Mouse (Mus musculus) C2C12 (cell line): ENCODE data around the gene Tomm40l. TPM values are rescaled to one million over a fixed set of nuclear protein-coding genes. Genes with fewer than 3 reads are reported as not detected.

Source experiments
- H3K27me3 ChIP-seq: one replicate; pipeline ENCODE4 v1.6.1; 2011; ENCODE audit not compliant: control insufficient read depth, insufficient read depth, insufficient read length
- H3K36me3 ChIP-seq: one replicate; pipeline ENCODE4 v1.6.1; 2011; ENCODE audit not compliant: control insufficient read depth, insufficient read depth
- H3K4me3 ChIP-seq: one replicate; pipeline ENCODE4 v1.5.1; 2011; ENCODE audit warnings: mild to moderate bottlenecking, control low read depth; ENCODE audit not compliant: poor library complexity, insufficient read depth, severe bottlenecking
- H3K79me2 ChIP-seq: one replicate; pipeline ENCODE4 v1.6.1; 2011; ENCODE audit not compliant: control insufficient read depth, insufficient read depth
- H3K79me3 ChIP-seq: one replicate; pipeline ENCODE4 v1.6.1; 2011; ENCODE audit warnings: low read depth, control low read depth
- H3ac ChIP-seq: one replicate; pipeline ENCODE3; 2011; ENCODE audit warnings: low read depth; ENCODE audit not compliant: control insufficient read depth, insufficient read length
- CEBPB ChIP-seq: IDR thresholded peaks from one replicate; pipeline ENCODE4 v1.6.1; 2011; ENCODE audit warnings: low read depth, mild to moderate bottlenecking, control low read depth, moderate library complexity
- CTCF ChIP-seq: IDR thresholded peaks from one replicate; pipeline ENCODE4 v1.5.1; 2011; ENCODE audit not compliant: control insufficient read depth, insufficient read depth, insufficient read length
- FOSL1 ChIP-seq: IDR thresholded peaks from one replicate; pipeline ENCODE4 v1.8.0; 2011; ENCODE audit warnings: mild to moderate bottlenecking, low read length; ENCODE audit not compliant: poor library complexity, insufficient read depth, severe bottlenecking
- MAX ChIP-seq: IDR thresholded peaks from one replicate; pipeline ENCODE4 v1.6.1; 2011; ENCODE audit warnings: mild to moderate bottlenecking, control low read depth
- MYOD1 ChIP-seq: IDR thresholded peaks from one replicate; pipeline ENCODE4 v1.6.1; 2011; ENCODE audit warnings: low read depth; ENCODE audit not compliant: control insufficient read depth, insufficient read length
- MYOG ChIP-seq: IDR thresholded peaks from one replicate; pipeline ENCODE4 v1.6.1; 2011; ENCODE audit not compliant: control insufficient read depth, insufficient read length; ENCODE audit errors: extremely low read depth
- USF1 ChIP-seq: IDR thresholded peaks from one replicate; pipeline ENCODE4 v1.6.1; 2011; ENCODE audit warnings: low read depth, mild to moderate bottlenecking, control low read depth, moderate library complexity
- polyA plus RNA-seq: library from polyadenylated mRNA; unstranded; fragments of >200 nt; fragmentation: generic; extraction: Trizol; gene quantifications from one replicate; pipeline ENCODE4 v1.2.1, GENCODE M21; 2012; ENCODE audit warnings: missing spikeins

Gene Tomm40l
- polyA plus RNA-seq, 1 experiment, result 58.7 TPM

DNA sequence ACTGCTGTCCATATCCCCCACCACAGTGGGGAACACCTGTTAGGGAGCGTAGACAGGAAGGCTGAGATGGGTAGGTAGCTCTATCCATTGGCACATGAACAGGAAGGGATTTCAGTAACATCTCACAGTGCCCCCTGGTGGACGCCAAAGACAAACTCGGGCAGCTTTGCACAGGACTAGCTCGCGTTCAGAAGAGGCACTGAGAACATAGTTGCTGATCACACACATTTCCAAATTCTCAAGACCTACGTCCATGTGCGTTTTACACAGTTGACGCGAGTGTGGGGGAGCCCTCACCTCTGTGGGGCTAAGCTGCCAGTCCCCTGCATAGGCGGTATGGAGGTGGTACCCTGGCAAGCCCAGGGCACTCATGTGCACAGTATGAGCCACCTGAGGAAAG is 1.4 kb downstream of the Tomm40l start:
- no peak overlapping the region for H3K4me3 ChIP-seq
- H3K79me3 ChIP-seq, result no peaks in the 10 kb centered on the region
- no peaks in the 10 kb centered on the region for H3K79me2 ChIP-seq
- H3ac ChIP-seq, result no peak overlapping the region
- peaks cover 18% of the 10 kb centered on the region for H3K36me3 ChIP-seq
- H3K27me3 ChIP-seq, result no peaks in the 10 kb centered on the region
- peak; percentile 66 for TF ChIP-seq CTCF
- TF ChIP-seq MYOD1, result no peak

DNA sequence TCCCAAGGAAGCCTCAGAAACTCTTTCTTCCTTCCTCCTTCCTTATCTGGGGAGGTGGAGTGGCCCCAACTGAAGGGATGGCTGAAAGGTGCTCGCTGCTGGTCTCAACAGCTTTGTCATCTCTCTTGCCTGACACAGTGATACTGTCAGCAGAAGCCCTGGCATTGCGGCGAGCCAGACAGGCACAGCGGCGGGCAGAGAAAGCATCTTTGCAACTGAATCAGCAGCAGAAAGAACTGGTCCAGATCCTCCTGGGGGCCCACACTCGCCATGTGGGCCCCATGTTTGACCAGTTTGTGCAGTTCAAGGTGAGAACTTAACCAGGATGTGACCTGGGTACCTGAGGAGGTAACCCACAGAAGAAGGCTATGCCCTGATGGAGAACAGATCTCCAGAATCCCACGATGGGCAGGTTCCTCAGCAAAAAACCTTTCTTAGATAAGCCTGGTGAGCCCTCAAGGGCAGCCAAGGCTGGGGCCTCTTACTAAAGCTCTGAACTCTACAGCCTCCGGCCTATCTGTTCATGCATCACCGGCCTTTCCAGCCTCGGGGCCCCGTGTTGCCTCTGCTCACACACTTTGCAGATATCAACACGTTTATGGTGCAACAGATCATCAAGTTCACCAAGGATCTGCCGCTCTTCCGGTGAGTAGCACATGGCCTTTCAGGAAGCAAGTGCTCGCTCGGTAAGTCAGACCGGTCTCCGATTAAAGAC is 5.9 kb downstream of the Tomm40l start:
- Histone ChIP-seq H3K36me3 (peaks cover 18% of the 10 kb centered on the region), H3K4me3 (no peak overlapping the region), H3K27me3 (no peaks in the 10 kb centered on the region), H3K79me3 (no peaks in the 10 kb centered on the region), H3ac (no peak overlapping the region), H3K79me2 (no peaks in the 10 kb centered on the region)
- no peak for TF ChIP-seq MAX
- no peak for TF ChIP-seq CEBPB
- no peak for TF ChIP-seq CTCF
- no peak for TF ChIP-seq USF1
- no peak for TF ChIP-seq MYOG

DNA sequence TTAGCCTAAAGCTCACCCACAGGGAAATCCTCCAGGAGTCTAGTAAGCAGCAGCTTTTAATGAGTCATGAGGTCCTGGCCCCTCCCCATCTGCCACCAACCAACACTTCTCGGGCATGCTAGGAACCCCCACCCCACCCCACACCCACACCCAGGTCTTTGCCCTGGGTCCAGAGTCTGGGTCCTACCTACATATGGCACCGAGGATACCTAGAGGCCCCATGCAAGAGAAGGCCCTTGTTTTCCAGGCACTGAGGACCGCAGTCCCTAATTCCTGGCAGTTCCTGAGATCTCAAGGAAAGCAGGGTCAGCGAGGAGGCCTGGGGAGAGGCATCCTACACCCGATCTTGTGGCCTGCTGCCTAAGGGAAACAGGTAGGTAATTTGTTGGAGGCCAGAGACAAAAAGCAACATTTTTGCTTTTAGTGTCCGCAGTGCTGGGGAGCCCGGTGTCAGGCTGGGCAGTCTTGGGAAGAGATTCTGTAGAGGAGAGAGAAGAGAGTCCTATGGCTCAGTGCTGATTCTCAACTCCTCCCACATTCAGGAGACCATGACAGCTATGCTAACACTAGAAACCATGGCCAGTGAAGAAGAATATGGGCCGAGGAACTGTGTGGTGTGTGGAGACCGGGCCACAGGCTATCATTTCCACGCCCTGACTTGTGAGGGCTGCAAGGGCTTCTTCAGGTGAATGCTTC is 8.4 kb downstream of the Tomm40l start, which contains the start of gene Nr1i3:
Nr1i3 (plus strand) TSS at position 170 of the 696 bp plus-strand sequence.
- Histone ChIP-seq H3K4me3 (no peak within 1 kb of the TSS), H3K79me3 (no peaks in the 10 kb centered on the region), H3K79me2 (no peaks in the 10 kb centered on the region), H3K36me3 (no peaks in the 10 kb centered on the region), H3ac (no peak within 1 kb of the TSS), H3K27me3 (no peaks in the 10 kb centered on the region)
- TF ChIP-seq CTCF, result no peak
- no peak for TF ChIP-seq MYOD1

DNA sequence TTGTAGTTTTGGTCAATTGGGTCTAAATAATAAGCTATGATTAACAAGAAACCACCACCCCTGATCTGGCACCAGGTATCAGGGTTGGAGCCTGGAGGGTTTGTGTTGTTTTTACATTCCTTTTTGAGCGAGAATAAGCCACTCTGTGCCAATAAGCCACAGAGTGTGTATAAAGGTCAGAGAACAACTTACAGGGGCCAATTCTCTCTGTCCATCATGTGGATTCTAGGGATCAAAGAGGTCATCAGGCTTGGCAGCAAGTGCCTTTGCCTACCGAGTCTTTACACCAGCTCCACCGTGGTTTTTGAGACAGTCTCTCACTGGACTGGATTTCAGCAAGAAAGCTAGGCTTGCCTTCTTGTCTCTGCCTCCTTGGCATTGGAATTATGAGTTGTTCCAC is 9.5 kb downstream of the Tomm40l start:
- Histone ChIP-seq H3K79me3 (no peaks in the 10 kb centered on the region), H3ac (no peak overlapping the region), H3K27me3 (no peaks in the 10 kb centered on the region), H3K79me2 (no peaks in the 10 kb centered on the region), H3K36me3 (no peaks in the 10 kb centered on the region), H3K4me3 (no peak overlapping the region)
- TF ChIP-seq MYOG (no peak), USF1 (no peak), FOSL1 (no peak), MYOD1 (no peak), MAX (no peak), CEBPB (no peak), CTCF (no peak)

DNA sequence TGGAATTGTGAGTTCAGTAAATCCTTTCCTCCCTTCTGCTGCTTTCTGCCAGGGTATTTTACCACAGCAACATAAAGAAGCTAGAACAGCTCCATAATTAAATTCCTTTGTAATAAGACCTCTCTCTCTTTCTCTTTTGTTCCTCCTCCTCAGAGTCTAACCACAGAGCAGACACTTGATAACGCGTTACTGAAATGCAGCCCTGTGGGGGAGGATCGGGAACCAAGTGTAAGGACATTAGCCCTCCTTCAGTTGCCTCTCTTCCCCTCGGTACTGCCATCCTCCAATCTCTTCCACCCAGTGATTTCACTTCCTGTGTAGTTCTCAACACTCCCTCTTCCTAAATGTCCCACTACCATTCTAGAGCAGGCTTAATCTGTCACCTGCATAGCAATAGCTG is 12.9 kb downstream of the Tomm40l start:
- H3K79me2 ChIP-seq, result no peaks in the 10 kb centered on the region
- TF ChIP-seq USF1 (no peak), MAX (no peak), MYOD1 (no peak), MYOG (no peak), CEBPB (no peak), CTCF (no peak), FOSL1 (no peak)
- H3K27me3 ChIP-seq, result no peaks in the 10 kb centered on the region
- H3K36me3 ChIP-seq, result no peaks in the 10 kb centered on the region
- H3K4me3 ChIP-seq, result no peak overlapping the region
- no peak overlapping the region for H3ac ChIP-seq
- H3K79me3 ChIP-seq, result no peaks in the 10 kb centered on the region

DNA sequence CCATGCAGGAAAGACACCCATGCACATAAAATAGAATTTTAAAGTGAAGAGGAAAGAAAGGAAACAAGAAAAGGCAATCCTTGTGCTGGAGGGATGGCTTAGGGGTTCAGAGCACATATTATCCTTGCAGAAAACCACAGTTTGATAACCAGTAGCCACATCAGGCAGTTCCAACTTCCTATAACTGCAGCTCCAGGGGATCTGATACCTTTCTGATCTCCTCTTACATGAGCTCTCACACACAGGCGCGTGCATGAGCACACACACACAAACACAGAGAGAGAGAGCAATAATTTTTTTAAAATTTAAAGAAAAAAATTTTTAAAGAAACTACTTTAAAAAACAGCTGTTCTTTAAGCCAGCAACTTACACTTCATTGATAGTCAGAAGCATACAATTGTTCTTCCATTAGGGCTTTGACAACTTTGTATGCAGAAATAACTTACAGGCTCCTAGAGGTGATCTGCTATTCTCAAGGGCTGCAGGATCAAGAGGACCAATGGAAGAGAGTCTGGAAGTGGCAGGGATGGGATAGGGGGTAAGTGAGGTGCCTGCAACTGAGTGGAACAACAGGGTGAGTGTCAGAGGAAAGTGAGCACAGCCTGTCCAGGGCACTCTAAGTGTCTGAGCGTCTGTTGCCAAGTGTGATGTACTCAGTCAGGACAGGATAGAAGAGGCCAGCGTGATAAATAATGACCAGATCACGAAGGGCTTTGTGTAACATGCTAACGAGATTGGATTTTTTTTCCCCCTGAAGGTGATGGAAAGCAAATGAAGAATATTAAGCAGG is 16.4 kb downstream of the Tomm40l start:
- Histone ChIP-seq H3K79me2 (no peaks in the 10 kb centered on the region), H3ac (no peak overlapping the region), H3K4me3 (no peak overlapping the region), H3K27me3 (no peaks in the 10 kb centered on the region), H3K79me3 (no peaks in the 10 kb centered on the region), H3K36me3 (no peaks in the 10 kb centered on the region)
- TF ChIP-seq CTCF (no peak), MYOD1 (no peak), USF1 (no peak), MYOG (no peak), CEBPB (no peak), MAX (no peak), FOSL1 (no peak)
